Mouse (Mus musculus): Measurements from ENCODE around the gene Zfp119b. TPM values are rescaled to one million over a fixed set of nuclear protein-coding genes. Genes with fewer than 3 reads are reported as not detected.
"Not testable (repeated sequence)": the region's sequence is repeated elsewhere in the genome, so short reads cannot be mapped to it uniquely, and the experiment has no call there.

Zfp119b gene
- polyA plus RNA-seq, 1 experiment from 2014 or later: 10.5 TPM

GRCm38 (mm10) chr17:55931553-55932502 lies 17.5 kb downstream of the Zfp119b start:
- DNase-seq (ENCODE audit: low spot score) (peak; percentile 72), ATAC-seq (ENCODE audit: low FRiP score) (peak; percentile 96)
- peak overlapping the region; percentile 80 for H3K9ac ChIP-seq
- H3K9me3 ChIP-seq (ENCODE audit: control insufficient read depth, low read length): 0 out of 2 replicates have a peak, but pooled peaks cover 4% of the 10 kb centered on the region
- no peaks in the 10 kb centered on the region; the same call in 1 of the 2 replicates for H3K4me1 ChIP-seq (replicated peaks; ENCODE audit: control insufficient read depth, insufficient read depth, low read length)
- no peaks in the 10 kb centered on the region for H3K27me3 ChIP-seq (ENCODE audit: control insufficient read depth, insufficient read depth, low read length)
- peak overlapping the region; percentile 53 for H3K4me3 ChIP-seq (replicated peaks; ENCODE audit: low read length)
- H3K27ac ChIP-seq: peak overlapping the region; percentile 86
- H3K36me3 ChIP-seq (replicated peaks; ENCODE audit: control insufficient read depth, insufficient read depth): no peaks in the 10 kb centered on the region
- 2% methylated on average over 30 of the region's 33 CpGs for WGBS
- H3K4me2 ChIP-seq (replicated peaks): peak overlapping the region; percentile 75

- Histone ChIP-seq H3K36me3 (replicated peaks; ENCODE audit: control insufficient read depth, insufficient read depth) (no peaks in the 10 kb centered on the region), H3K4me2 (replicated peaks) (no peak overlapping the region), H3K9me3 (ENCODE audit: control insufficient read depth, low read length) (no peaks in the 10 kb centered on the region), H3K27me3 (ENCODE audit: control insufficient read depth, insufficient read depth, low read length) (no peaks in the 10 kb centered on the region), H3K9ac (no peak overlapping the region), H3K4me1 (replicated peaks; ENCODE audit: control insufficient read depth, insufficient read depth, low read length) (no peaks in the 10 kb centered on the region), H3K27ac (no peak overlapping the region), H3K4me3 (replicated peaks; ENCODE audit: low read length) (no peak overlapping the region)
- no peak for ATAC-seq (ENCODE audit: low FRiP score)
- DNase-seq (ENCODE audit: low spot score): no peak
Observed at GRCm38 (mm10) chr17:55906669-55907068, 42.6 kb downstream of the Zfp119b start.

GRCm38 (mm10) chr17:55904131-55904530 lies 45.2 kb downstream of the Zfp119b start:
- no peak overlapping the region for H3K9ac ChIP-seq
- H3K27ac ChIP-seq: no peak overlapping the region
- no peak overlapping the region for H3K4me2 ChIP-seq (replicated peaks)
- DNase-seq (ENCODE audit: low spot score) (no peak), ATAC-seq (ENCODE audit: low FRiP score) (no peak)
- H3K27me3 ChIP-seq (ENCODE audit: control insufficient read depth, insufficient read depth, low read length): no peaks in the 10 kb centered on the region
- H3K36me3 ChIP-seq (replicated peaks; ENCODE audit: control insufficient read depth, insufficient read depth): peaks cover under 1% of the 10 kb centered on the region; the same call in 1 of the 2 replicates
- WGBS: 72% methylated on average over 6 of the region's 6 CpGs
- H3K4me3 ChIP-seq (replicated peaks; ENCODE audit: low read length): no peak overlapping the region
- no peaks in the 10 kb centered on the region for H3K4me1 ChIP-seq (replicated peaks; ENCODE audit: control insufficient read depth, insufficient read depth, low read length)
- H3K9me3 ChIP-seq (ENCODE audit: control insufficient read depth, low read length): peaks cover 5% of the 10 kb centered on the region; the same call in 1 of the 2 replicates

- 91% methylated on average over 1 of the region's 1 CpGs for WGBS
- H3K4me2 ChIP-seq (replicated peaks): no peak overlapping the region
- DNase-seq (ENCODE audit: low spot score) (no peak), ATAC-seq (ENCODE audit: low FRiP score) (no peak)
- no peaks in the 10 kb centered on the region for H3K27me3 ChIP-seq (ENCODE audit: control insufficient read depth, insufficient read depth, low read length)
- H3K36me3 ChIP-seq (replicated peaks; ENCODE audit: control insufficient read depth, insufficient read depth): peaks cover 4% of the 10 kb centered on the region; the same call in 1 of the 2 replicates
- H3K4me3 ChIP-seq (replicated peaks; ENCODE audit: low read length): no peak overlapping the region
- H3K9ac ChIP-seq: no peak overlapping the region
- H3K4me1 ChIP-seq (replicated peaks; ENCODE audit: control insufficient read depth, insufficient read depth, low read length): no peaks in the 10 kb centered on the region
- no peak overlapping the region for H3K27ac ChIP-seq
- peaks cover 8% of the 10 kb centered on the region; the same call in 1 of the 2 replicates for H3K9me3 ChIP-seq (ENCODE audit: control insufficient read depth, low read length)
Observed at GRCm38 (mm10) chr17:55903687-55904086, 45.6 kb downstream of the Zfp119b start.

- DNase-seq (ENCODE audit: low spot score): no peak
- Histone ChIP-seq H3K27ac (no peak overlapping the region), H3K4me1 (replicated peaks; ENCODE audit: control insufficient read depth, insufficient read depth, low read length) (no peaks in the 10 kb centered on the region)
Observed at GRCm38 (mm10) chr17:55903087-55903486, 46.2 kb downstream of the Zfp119b start.

GRCm38 (mm10) chr17:55892406-55892955 lies 56.8 kb downstream of the Zfp119b start:
- DNase-seq (ENCODE audit: low spot score): peak; percentile 25
- WGBS: 16% methylated on average over 6 of the region's 8 CpGs
- not testable (repeated sequence) for H3K27me3 ChIP-seq (ENCODE audit: control insufficient read depth, insufficient read depth, low read length); H3K4me1 ChIP-seq (replicated peaks; ENCODE audit: control insufficient read depth, insufficient read depth, low read length); H3K9me3 ChIP-seq (ENCODE audit: control insufficient read depth, low read length); ATAC-seq (ENCODE audit: low FRiP score)
- Histone ChIP-seq H3K27ac (peak overlapping the region; percentile 85), H3K4me2 (replicated peaks) (peak overlapping the region; percentile 68), H3K9ac (peak overlapping the region; percentile 64), H3K4me3 (replicated peaks; ENCODE audit: low read length) (peak overlapping the region; percentile 45), H3K36me3 (replicated peaks; ENCODE audit: control insufficient read depth, insufficient read depth) (peaks cover 12% of the 10 kb centered on the region)

More at GRCm38 (mm10) chr17:55903087-55903486, 46.2 kb downstream of the Zfp119b start:
- ATAC-seq (ENCODE audit: low FRiP score): no peak
- no peak overlapping the region for H3K9ac ChIP-seq
- H3K27me3 ChIP-seq (ENCODE audit: control insufficient read depth, insufficient read depth, low read length): no peaks in the 10 kb centered on the region
- H3K4me2 ChIP-seq (replicated peaks): no peak overlapping the region
- no peak overlapping the region for H3K4me3 ChIP-seq (replicated peaks; ENCODE audit: low read length)
- peaks cover 9% of the 10 kb centered on the region for H3K36me3 ChIP-seq (replicated peaks; ENCODE audit: control insufficient read depth, insufficient read depth)
- peaks cover 14% of the 10 kb centered on the region for H3K9me3 ChIP-seq (ENCODE audit: control insufficient read depth, low read length)
- 50% methylated on average over 2 of the region's 2 CpGs for WGBS

Other genes starting within 250 kb of the Zfp119b start
- 4.0 and 4.8 TPM in 2 replicates for gene Pot1b, start 236.9 kb downstream of the Zfp119b start, polyA plus RNA-seq (2014; fragmentation: Nextera tagmentation; extraction: Ambion mirVana)
- gene Adgre4, start 199.5 kb downstream of the Zfp119b start, polyA plus RNA-seq (2014; fragmentation: Nextera tagmentation; extraction: Ambion mirVana): 0.12 and 0.16 TPM in 2 replicates
- 11.3 TPM in 2 replicates for gene Zfp119a, start 70.6 kb downstream of the Zfp119b start, polyA plus RNA-seq (2014; fragmentation: Nextera tagmentation; extraction: Ambion mirVana)
- gene Zfp959, start 57.4 kb downstream of the Zfp119b start, polyA plus RNA-seq (2014; fragmentation: Nextera tagmentation; extraction: Ambion mirVana): 14.0 and 16.1 TPM in 2 replicates
- 5.6 and 8.1 TPM in 2 replicates for gene Ebi3, start 3.1 kb upstream of the Zfp119b start, polyA plus RNA-seq (2014; fragmentation: Nextera tagmentation; extraction: Ambion mirVana)
- 15.9 and 18.1 TPM in 2 replicates for gene Yju2, start 9.6 kb upstream of the Zfp119b start, polyA plus RNA-seq (2014; fragmentation: Nextera tagmentation; extraction: Ambion mirVana)
- gene Shd, start 21.0 kb upstream of the Zfp119b start, polyA plus RNA-seq (2014; fragmentation: Nextera tagmentation; extraction: Ambion mirVana): 149 and 167 TPM in 2 replicates
- 167 and 175 TPM in 2 replicates for gene Fsd1, start 37.0 kb upstream of the Zfp119b start, polyA plus RNA-seq (2014; fragmentation: Nextera tagmentation; extraction: Ambion mirVana)
- 5.6 and 6.0 TPM in 2 replicates for gene Stap2, start 56.1 kb upstream of the Zfp119b start, polyA plus RNA-seq (2014; fragmentation: Nextera tagmentation; extraction: Ambion mirVana)
- gene Mpnd, start 56.2 kb upstream of the Zfp119b start, polyA plus RNA-seq (2014; fragmentation: Nextera tagmentation; extraction: Ambion mirVana): 146 and 151 TPM in 2 replicates
- gene Sh3gl1, start 87.1 kb upstream of the Zfp119b start, polyA plus RNA-seq (2014; fragmentation: Nextera tagmentation; extraction: Ambion mirVana): 91.1 and 94.1 TPM in 2 replicates
- 3.1 and 3.6 TPM in 2 replicates for gene Chaf1a, start 90.9 kb upstream of the Zfp119b start, polyA plus RNA-seq (2014; fragmentation: Nextera tagmentation; extraction: Ambion mirVana)
- gene Ubxn6, start 125.5 kb upstream of the Zfp119b start, polyA plus RNA-seq (2014; fragmentation: Nextera tagmentation; extraction: Ambion mirVana): 72.0 and 75.6 TPM in 2 replicates
- 95.0 and 98.1 TPM in 2 replicates for gene Hdgfl2, start 130.1 kb upstream of the Zfp119b start, polyA plus RNA-seq (2014; fragmentation: Nextera tagmentation; extraction: Ambion mirVana)
- gene Plin4, start 160.3 kb upstream of the Zfp119b start, polyA plus RNA-seq (2014; fragmentation: Nextera tagmentation; extraction: Ambion mirVana): 0.12 and 0.20 TPM in 2 replicates
- 1.9 and 2.1 TPM in 2 replicates for gene Plin5, start 168.1 kb upstream of the Zfp119b start, polyA plus RNA-seq (2014; fragmentation: Nextera tagmentation; extraction: Ambion mirVana)
- 0.19 and 0.20 TPM in 2 replicates for gene Lrg1, start 172.5 kb upstream of the Zfp119b start, polyA plus RNA-seq (2014; fragmentation: Nextera tagmentation; extraction: Ambion mirVana)
- 18.3 and 20.5 TPM in 2 replicates for gene Sema6b, start 190.8 kb upstream of the Zfp119b start, polyA plus RNA-seq (2014; fragmentation: Nextera tagmentation; extraction: Ambion mirVana)
- gene Tnfaip8l1, start 213.0 kb upstream of the Zfp119b start, polyA plus RNA-seq (2014; fragmentation: Nextera tagmentation; extraction: Ambion mirVana): 8.4 and 9.9 TPM in 2 replicates
- 67.8 and 70.8 TPM in 2 replicates for gene Mydgf, start 234.4 kb upstream of the Zfp119b start, polyA plus RNA-seq (2014; fragmentation: Nextera tagmentation; extraction: Ambion mirVana)

Data from hindbrain, embryonic 14.5 days (tissue).